Mouse (Mus musculus): ENCODE measurements around the gene Asic1. TPM values are rescaled to one million over a fixed set of nuclear protein-coding genes. Genes with fewer than 3 reads are reported as not detected.

The Asic1 gene
- polyA plus RNA-seq, 1 experiment, result 0.19 TPM

- TF ChIP-seq POLR2A (IDR thresholded peaks at IDR 0.05; ENCODE audit: borderline replicate concordance, extremely low read depth, low read depth, low read length) (no peak), CTCF (IDR thresholded peaks at IDR 0.05; ENCODE audit: insufficient read depth, low read length) (no peak)
- WGBS, result 20% methylated on average over 6 of the region's 6 CpGs
- no peaks in the 10 kb centered on the region for H3K4me1 ChIP-seq (ENCODE audit: control insufficient read depth, insufficient read depth, low read length)
- no peak for DNase-seq
- H3K4me3 ChIP-seq (replicated peaks; ENCODE audit: extremely low read depth, low read depth, low read length), result no peak overlapping the region
Observed at GRCm38 (mm10) chr15:99649067-99649761, 21.0 kb upstream of the Asic1 start.

GRCm38 (mm10) chr15:99650304-99650703 is 19.9 kb upstream of the Asic1 start:
- WGBS, result 31% methylated on average over 2 of the region's 2 CpGs
- Histone ChIP-seq H3K4me1 (ENCODE audit: control insufficient read depth, insufficient read depth, low read length) (no peaks in the 10 kb centered on the region), H3K4me3 (replicated peaks; ENCODE audit: extremely low read depth, low read depth, low read length) (no peak overlapping the region)
- no peak for DNase-seq
- TF ChIP-seq POLR2A (IDR thresholded peaks at IDR 0.05; ENCODE audit: borderline replicate concordance, extremely low read depth, low read depth, low read length) (no peak), CTCF (IDR thresholded peaks at IDR 0.05; ENCODE audit: insufficient read depth, low read length) (no peak)

- H3K4me1 ChIP-seq (ENCODE audit: control insufficient read depth, insufficient read depth, low read length), result no peaks in the 10 kb centered on the region
- peak within 1 kb of the TSS; percentile 66 for H3K4me3 ChIP-seq (replicated peaks; ENCODE audit: extremely low read depth, low read depth, low read length)
- TF ChIP-seq CTCF (IDR thresholded peaks at IDR 0.05; ENCODE audit: insufficient read depth, low read length) (no peak), POLR2A (IDR thresholded peaks at IDR 0.05; ENCODE audit: borderline replicate concordance, extremely low read depth, low read depth, low read length) (no peak)
- under 1% methylated on average over 62 of the region's 68 CpGs for WGBS
- peak; percentile 95 for DNase-seq
Observed at GRCm38 (mm10) chr15:99651163-99651872, 18.9 kb upstream of the Asic1 start, which contains the start of gene Racgap1. Racgap1 (minus strand) TSS chr15:99651656.

- TF ChIP-seq POLR2A (IDR thresholded peaks at IDR 0.05; ENCODE audit: borderline replicate concordance, extremely low read depth, low read depth, low read length), result no peak
- no peak for TF ChIP-seq CTCF (IDR thresholded peaks at IDR 0.05; ENCODE audit: insufficient read depth, low read length)
- H3K4me1 ChIP-seq (ENCODE audit: control insufficient read depth, insufficient read depth, low read length), result no peaks in the 10 kb centered on the region
- WGBS, result 53% methylated on average over 10 of the region's 10 CpGs
- H3K4me3 ChIP-seq (replicated peaks; ENCODE audit: extremely low read depth, low read depth, low read length), result no peak overlapping the region
- DNase-seq, result no peak
Observed at GRCm38 (mm10) chr15:99651984-99652872, 17.9 kb upstream of the Asic1 start.

- TF ChIP-seq CTCF (IDR thresholded peaks at IDR 0.05; ENCODE audit: insufficient read depth, low read length), result no peak
- TF ChIP-seq POLR2A (IDR thresholded peaks at IDR 0.05; ENCODE audit: borderline replicate concordance, extremely low read depth, low read depth, low read length), result no peak
- H3K4me3 ChIP-seq (replicated peaks; ENCODE audit: extremely low read depth, low read depth, low read length), result no peak overlapping the region
- H3K4me1 ChIP-seq (ENCODE audit: control insufficient read depth, insufficient read depth, low read length), result no peaks in the 10 kb centered on the region
- no peak for DNase-seq
- WGBS, result 19% methylated on average over 8 of the region's 8 CpGs
Observed at GRCm38 (mm10) chr15:99653291-99653690, 16.9 kb upstream of the Asic1 start.

- no peak overlapping the region for H3K4me3 ChIP-seq (replicated peaks; ENCODE audit: extremely low read depth, low read depth, low read length)
- 16% methylated on average over 21 of the region's 21 CpGs for WGBS
- DNase-seq, result no peak
- no peaks in the 10 kb centered on the region for H3K4me1 ChIP-seq (ENCODE audit: control insufficient read depth, insufficient read depth, low read length)
- TF ChIP-seq POLR2A (IDR thresholded peaks at IDR 0.05; ENCODE audit: borderline replicate concordance, extremely low read depth, low read depth, low read length), result no peak
- no peak for TF ChIP-seq CTCF (IDR thresholded peaks at IDR 0.05; ENCODE audit: insufficient read depth, low read length)
Observed at GRCm38 (mm10) chr15:99653876-99654275, 16.3 kb upstream of the Asic1 start.

GRCm38 (mm10) chr15:99655956-99656355 is 14.2 kb upstream of the Asic1 start:
- WGBS, result 57% methylated on average over 9 of the region's 9 CpGs
- DNase-seq, result no peak
- TF ChIP-seq CTCF (IDR thresholded peaks at IDR 0.05; ENCODE audit: insufficient read depth, low read length) (no peak), POLR2A (IDR thresholded peaks at IDR 0.05; ENCODE audit: borderline replicate concordance, extremely low read depth, low read depth, low read length) (no peak)
- Histone ChIP-seq H3K4me3 (replicated peaks; ENCODE audit: extremely low read depth, low read depth, low read length) (no peak overlapping the region), H3K4me1 (ENCODE audit: control insufficient read depth, insufficient read depth, low read length) (no peaks in the 10 kb centered on the region)

GRCm38 (mm10) chr15:99658437-99658836 is 11.7 kb upstream of the Asic1 start:
- no peak for DNase-seq
- no peak overlapping the region for H3K4me3 ChIP-seq (replicated peaks; ENCODE audit: extremely low read depth, low read depth, low read length)
- TF ChIP-seq POLR2A (IDR thresholded peaks at IDR 0.05; ENCODE audit: borderline replicate concordance, extremely low read depth, low read depth, low read length) (no peak), CTCF (IDR thresholded peaks at IDR 0.05; ENCODE audit: insufficient read depth, low read length) (no peak)
- no peaks in the 10 kb centered on the region for H3K4me1 ChIP-seq (ENCODE audit: control insufficient read depth, insufficient read depth, low read length)
- 60% methylated on average over 2 of the region's 2 CpGs for WGBS

All from lung, adult 2 months (tissue).